Mouse (Mus musculus) cerebellum, adult 9-11 months (tissue): Measurements from ENCODE around the gene Lat2.
A peak's percentile ranks its signal among the peaks of the same experiment; 100 is the strongest.

ENCODE experiments used
- DNase-seq: peaks from one replicate; pipeline ENCODE4 v3.0.0; 2022

Gene Lat2

DNA sequence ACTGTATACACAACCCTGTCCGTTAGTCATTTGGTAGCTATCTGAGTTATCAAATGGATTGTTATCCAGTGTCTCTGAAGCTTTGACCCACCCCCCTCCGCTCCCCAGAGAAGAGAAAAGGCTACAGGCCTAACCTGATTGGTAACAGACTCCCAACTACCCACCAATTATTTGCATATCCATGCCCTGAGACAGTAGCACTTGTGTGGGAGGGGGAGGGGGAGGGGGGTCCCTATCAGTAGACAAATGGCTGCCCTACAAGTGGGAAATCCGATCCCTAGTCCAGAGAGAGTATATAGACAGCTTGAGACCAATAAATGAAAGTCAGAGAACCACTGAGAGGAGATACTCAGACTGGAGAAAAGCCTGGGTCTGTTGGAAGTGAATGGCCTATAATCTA lies 46.8 kb downstream of the Lat2 start:
- DNase-seq: no peak

DNA sequence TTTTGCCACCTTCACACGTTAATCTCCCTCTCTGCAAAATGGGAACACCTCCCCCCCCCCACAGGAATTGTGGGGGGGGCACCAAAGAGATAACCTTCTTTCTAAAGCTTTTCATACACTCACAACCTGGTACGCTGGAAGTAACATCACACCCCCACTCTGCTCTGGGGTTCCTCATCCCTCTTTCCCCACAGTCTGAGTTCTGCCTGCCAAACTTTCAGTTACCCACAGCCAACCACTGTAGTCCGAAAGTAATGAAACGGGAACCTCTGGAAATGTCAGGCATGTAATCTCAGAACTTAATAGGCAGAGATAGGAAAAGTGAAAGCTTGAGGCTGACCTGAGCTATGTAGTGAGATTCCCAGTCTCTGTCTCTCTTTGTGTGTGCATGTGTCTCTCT lies 47.4 kb downstream of the Lat2 start:
- no peak for DNase-seq

DNA sequence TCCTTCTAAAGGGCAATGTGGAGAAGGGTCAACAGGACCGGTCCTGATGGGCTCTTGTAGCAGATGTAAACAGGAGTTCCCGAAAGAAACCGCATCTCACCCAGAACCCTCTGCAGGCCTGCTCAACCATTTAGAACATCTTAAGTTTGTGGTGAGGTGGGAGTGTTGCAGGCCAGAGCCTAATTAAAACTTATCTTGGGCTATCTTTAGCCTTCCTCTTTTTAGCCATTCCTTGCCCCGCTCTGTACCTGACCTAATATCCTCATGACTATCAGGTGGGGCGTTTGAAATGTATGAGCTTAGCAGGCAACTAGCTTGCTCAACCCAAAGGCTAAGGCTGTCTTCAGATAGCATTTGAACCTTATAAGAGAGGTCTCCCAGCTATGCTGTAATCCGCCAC lies 49.1 kb downstream of the Lat2 start:
- no peak for DNase-seq

DNA sequence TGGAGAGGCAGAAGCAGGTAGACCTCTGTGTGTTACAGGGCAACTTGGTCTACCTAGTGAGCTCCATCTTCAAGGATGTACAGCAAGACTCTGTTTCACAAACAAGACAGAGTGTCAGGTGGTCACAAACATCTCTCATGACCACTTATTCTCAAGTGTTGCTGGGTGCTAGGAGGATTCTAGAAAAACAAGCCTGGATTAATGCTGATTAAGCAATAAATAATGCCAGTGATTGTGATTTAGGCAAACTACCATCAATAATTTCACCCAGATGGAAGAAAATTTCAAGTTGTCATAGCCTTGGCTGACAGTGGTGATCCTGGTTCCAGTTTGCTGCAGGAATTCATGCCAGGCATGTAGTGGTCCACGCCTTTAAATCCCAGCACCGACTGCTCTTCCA lies 50.6 kb downstream of the Lat2 start:
- no peak for DNase-seq

DNA sequence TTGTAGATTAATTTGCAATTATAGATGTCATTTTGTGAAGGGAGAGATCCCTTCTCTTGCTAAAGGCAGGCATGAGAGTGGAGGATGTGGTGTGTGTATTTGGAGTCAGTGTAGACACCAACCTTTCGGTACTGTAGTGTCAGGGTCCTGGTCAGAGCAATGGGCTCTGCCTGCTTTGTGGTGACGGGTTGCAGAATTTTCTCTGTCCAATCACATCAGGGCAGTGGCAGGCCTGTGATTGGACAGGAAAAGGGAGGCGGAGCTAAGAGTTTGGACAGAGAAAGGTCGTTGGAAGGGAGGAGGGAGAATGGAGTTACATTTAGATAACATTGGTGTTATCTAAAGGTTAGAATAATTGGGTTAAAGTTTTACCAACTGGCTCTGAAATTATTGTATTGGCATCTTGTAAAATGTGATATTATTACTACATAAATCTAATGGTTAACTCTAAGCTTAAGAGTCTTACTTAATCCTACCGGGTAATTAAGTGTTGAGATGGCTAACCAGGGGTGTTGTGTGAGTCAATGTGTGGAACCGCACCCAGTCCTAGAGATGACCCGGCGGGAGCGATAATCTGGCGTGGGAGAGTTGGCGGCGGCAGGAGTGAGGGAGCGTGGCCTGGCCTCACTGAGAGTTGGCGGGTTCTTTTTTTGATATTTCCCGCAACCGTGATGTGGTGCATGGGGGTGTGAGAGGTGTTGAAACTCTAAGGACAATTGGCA lies 54.2 kb downstream of the Lat2 start:
- DNase-seq: no peak

DNA sequence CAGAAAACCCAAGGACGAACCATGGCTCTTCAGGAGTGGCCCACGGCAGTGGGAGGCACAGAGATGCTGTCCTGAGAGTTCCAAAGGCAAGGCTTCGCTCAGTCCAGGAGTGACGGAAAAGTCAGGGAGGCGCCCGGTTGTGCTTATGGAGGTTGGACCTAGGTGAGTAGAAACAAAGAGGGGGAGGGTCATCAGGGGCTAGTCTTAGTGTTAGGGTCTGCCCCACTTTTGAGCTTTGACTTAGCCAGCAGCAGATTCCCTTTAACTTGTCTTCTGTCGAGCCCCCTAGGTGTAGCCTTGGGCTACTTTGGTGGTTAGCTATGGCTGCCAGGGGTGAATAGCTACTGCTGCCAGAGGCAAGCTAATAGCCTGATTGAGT lies 54.8 kb downstream of the Lat2 start, which contains the start of gene Syna:
Gene Syna (minus strand): TSS at position 101 of the 379 bp plus-strand sequence.
- DNase-seq: no peak

DNA sequence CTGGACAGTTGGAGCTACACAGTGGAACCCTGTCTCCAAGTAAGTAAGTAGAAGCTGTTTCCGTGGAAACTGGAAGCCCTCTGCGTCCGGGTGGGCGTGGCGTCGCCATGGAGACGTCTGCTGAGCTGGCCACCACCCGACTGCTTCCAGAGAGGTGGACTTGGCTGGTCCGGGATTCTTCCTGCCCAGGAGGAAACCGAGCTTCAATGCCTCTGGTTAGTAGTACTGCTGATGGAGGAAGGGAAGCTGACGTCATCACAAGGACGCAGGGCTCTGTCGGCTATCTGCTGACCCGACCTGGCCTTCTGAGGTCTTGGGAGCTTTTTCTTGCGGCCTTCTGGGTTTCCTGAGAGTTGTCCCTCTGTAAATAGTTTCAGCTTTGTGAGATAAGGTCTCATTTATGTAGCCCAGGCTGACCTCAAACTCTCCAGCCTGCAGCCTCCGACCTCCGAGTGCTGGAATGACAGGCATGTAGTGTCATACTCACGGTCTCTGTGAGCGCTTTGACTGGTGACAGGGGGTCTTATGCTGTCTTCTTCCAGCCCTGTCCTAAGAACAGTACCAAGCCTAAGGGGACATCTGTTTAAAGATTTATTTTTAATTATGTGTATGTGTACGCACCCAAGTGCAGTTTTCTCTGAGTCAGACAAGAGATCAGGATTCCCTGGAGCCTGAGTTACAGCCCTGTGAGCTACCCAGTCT lies 59.2 kb downstream of the Lat2 start:
- DNase-seq: no peak

DNA sequence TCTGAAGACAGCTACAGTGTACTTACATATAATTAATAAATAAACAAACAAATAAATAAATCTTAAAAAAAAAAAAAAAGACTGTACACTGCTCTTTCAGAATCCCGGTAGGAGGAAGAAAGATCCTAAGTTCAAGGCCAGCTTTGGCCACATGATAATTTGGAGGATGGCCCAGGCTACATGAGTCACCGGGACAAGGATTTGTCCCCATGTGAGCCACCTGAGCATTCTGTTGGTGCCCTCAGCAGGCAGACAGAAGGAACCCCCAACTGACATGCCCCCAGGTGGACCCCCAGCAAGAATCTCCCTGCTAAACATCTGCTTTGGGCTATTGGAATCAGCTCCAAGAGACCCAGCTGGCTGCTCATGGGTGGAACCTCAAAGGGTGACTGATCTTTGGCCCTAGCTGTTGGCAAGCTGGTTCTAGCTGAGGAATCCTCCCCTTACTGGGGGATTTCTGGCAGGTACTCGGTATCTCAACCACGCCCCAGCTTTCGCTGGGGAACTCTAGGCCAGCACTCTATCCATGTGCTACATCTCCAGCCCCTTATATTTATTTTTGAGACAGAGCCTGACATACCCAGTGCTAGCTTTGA lies 60.8 kb downstream of the Lat2 start:
- DNase-seq: peak; percentile 45

DNA sequence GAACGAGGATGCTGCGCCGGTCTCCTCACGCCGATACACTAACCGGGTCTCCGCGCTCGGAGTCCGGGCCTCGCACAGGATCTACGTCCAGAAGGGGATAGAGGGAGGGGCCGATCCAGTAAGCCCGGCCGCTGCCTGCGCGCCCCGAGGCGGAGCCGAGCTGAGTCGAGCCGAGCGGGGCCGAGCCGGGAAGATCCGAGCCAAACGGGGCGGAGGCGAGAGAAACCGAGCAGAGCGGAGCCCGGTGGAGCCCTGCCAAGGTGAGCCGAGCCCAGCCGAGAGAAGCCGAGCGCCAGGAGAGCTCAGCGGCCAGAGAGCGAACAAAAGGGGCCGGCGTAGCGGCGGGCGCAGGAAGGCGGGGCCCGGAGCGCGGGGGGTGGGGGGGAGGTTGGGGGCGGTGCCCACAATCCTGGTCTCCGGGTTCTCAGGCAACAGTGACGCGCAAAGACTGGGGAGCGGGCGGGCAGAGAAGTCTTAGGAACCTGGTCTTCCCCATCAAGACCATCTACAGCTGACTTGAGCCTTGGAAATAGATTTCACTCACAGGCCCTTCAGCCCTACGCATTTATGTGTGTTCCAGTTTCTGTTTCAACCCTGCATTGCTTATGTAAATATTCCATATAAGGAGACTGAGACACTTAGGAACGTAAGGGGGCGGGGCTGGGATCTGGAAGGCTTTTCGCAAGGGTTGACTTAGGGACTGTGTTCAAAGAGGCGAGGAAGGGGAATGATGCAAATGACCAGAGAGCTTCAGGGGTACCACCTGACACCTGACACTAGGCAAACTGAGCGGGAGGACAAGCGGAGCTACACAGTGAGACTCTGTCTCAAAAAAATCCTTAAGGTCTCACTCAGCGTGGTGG lies 62.5 kb downstream of the Lat2 start, which contains the start of gene Clip2:
Gene Clip2 (minus strand): TSS at position 325 of the 863 bp plus-strand sequence.
- DNase-seq: peak; percentile 99

DNA sequence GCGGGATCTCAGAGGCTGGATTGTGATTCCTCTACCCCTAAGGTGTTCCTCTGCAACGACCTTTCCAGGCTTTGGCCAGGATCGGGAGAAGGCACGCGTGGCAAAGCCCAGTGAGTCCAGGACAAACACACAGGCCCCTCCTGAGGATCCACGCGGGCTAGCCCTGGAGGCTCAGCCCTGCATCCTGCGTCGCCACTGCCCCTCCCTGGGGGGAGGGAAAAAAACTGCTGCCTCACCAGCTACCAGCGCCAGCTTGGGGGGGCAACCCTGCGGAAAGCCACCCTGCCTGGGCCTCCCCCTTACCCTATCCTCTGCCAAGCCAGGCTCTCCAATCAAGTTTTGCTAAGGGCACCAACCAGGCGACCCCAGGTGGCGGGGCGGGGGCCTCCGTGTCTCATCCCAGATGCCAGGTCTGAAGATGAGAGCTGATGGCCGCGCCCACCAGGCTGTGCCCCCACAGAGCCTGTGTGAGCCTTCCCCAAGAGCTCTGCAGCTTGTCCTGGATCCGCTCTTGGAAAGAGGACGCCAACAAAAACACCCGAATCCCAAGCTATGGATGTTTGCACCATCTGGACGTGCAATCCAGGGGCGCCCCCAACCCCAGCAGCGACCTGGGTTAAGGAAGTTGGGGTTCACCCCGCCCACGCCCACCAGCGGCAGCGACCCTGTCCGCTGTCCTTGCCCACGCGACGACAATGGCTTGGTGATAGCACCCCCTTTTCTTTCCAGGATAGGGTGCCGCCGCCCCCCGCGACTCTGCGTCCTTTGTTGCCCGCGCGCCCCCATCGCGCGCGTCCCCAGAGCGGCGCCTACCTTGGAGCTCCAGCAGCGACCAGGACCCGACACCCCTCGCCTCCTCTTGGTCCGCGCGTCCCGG lies 63.4 kb downstream of the Lat2 start:
- DNase-seq: peak; percentile 79

DNA sequence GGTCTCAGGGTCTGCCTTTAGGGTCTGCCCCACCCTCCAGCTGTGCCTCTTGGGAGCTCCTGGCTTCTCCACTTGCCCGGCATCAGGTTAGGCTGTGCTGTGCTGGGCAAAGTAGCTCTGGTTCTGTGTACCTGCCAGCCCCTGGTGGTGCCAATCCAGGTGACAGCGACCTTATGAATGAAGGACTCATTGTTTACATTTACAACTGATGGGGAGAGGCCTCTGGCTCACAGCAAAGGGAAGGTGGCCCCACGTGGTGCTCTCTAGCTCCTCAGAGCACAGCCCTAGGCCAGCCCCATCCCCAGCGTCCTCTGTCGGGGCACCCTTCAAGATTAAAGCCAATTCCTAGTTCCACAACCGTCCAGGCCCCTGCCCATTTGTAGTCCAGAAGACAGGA lies 64.0 kb downstream of the Lat2 start:
- DNase-seq: peak; percentile 65
